Mouse (Mus musculus) heart, postnatal 10 days (tissue): ENCODE results near the gene D10Jhu81e. TPM values are rescaled to one million over a fixed set of nuclear protein-coding genes. Genes with fewer than 3 reads are reported as not detected.
A peak's percentile ranks its signal among the peaks of the same experiment; 100 is the strongest.
"Not testable (repeated sequence)": the region's sequence is repeated elsewhere in the genome, so short reads cannot be mapped to it uniquely, and the experiment has no call there.

ENCODE experiments used
- DNase-seq, 2 experiments: peaks; one replicate each; pipeline ENCODE4 v3.0.0; 2021
- intact Hi-C: fragments of 180-260 bp; cut with DNase I; formaldehyde crosslinking; loops from one replicate; pipeline ENCODE4 v1.15.1; 2025
- total RNA-seq, 2 experiments: library from RNA; stranded (reverse); gene quantifications; 2 replicates each; pipeline ENCODE4 v1.2.3; 2021

Gene D10Jhu81e
- 100 to 1,000 TPM; 279 to 284 TPM for total RNA-seq

DNA sequence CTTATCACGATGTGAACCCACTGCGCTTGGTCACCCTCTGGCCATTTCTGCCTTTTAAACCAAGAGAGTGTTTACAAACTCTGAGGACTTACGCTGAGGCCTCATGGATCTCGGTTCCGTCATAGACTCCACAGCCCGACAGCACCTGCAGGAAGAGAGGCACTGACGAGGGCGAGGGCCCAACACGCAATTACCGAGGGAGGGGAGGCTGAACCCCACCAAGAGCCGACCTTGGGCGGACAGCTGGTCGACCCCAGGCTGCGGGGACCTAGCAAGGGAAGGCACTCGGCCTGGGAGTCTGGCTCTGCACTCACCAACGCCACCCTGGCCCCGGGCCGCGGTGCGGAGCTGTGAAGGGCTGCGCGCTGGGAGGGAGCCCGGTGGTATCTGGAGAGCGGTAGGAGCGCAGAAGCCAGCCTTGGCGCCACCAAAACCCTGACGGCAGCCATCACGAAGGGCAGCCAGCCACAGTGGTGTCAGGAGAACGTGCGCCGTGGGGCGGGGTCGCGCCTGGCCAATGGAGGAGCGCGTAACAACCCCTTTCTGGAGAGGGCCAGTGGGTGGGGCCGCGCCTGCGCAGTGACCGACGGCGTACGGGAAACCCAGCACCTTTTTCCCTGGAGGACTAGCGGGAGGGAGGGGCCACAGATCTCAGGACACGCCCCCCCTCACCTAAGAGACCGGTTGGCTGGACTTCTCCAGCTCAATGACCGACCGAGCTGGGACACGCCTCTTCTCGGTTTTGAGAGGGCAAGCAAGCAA, at the start of gene D10Jhu81e:
Gene D10Jhu81e (minus strand): TSS at position 502 of the 762 bp plus-strand sequence.
- intact Hi-C loops = loop anchor here (10.0 kb wide), 1 partner anchor 545 kb away; the partner anchor contains the start of gene Ube2g2
- peak; percentile 100 for DNase-seq

DNA sequence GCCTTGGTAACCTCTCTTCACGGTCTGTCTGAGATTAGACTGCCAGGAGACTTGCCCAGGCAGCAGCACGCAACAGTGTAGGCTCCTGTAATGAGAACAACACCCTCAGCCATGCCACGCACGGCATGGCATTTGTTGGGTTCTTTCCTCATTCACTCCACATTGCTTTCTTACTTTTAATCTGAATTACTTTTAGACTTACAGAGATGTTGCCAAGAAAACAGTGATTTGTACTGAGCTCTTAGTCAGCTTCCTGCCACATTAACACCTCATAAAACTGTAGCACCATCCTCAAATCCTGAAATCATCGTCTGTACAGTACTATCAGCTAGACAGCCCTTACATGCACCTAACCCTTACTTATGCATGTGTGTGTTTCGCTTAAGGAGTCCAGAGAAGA, 49.0 kb upstream of the D10Jhu81e start:
- DNase-seq = no peak
- intact Hi-C loops = no loop called here

DNA sequence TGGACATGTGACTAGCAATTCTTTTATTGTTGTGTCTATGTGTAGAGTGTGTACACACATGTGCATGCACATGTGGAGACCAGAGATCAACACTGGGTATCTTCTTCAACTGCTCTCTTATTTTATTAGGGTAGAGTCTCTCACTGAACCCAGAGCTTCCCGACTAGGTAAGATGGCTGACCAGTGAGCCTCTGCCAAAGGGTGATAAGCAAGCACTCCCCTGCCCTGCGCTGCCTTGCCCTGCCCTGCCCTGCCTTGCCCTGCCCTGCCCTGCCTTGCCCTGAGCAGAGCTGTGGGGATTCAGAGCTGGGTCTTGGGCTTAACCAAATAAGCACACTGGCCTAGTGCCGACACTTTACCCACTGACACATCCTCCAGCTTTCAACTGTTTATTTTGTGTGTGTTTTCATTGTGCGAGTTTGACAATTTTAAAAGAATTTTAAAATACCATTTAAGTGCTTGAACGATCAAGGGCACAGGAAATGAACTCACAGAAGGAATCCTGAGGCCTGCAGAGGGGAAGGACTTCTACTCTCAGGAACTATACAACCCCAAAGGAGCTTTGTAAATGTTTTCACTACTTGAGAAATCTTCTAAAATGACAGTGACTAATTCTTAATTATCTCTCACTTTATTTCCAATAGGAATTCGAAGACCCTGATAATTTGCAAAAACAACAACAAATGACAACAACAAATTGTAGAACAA, 46.9 kb upstream of the D10Jhu81e start:
- no peak for DNase-seq
- intact Hi-C loops = no loop called here

DNA sequence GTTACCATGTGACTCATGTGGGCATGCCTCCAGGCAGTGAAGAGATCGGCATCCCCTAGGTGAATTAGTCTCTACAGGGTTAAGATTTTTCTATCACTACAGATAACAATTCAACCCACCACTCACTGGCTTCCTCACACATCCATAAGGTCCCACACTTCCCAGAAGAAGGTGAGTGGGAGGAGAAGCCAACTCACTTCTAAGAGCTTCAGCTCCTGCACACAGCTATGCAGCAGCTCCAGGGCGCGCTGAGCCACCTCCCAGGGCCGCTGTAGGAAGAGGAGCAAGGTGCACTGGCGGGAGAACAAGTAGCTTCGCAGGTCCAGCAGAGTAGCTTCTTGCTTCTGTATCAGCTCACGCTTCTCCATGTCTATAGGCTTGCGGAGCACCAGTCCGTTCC, 44.8 kb upstream of the D10Jhu81e start:
- intact Hi-C loops = no loop called here
- no peak for DNase-seq

DNA sequence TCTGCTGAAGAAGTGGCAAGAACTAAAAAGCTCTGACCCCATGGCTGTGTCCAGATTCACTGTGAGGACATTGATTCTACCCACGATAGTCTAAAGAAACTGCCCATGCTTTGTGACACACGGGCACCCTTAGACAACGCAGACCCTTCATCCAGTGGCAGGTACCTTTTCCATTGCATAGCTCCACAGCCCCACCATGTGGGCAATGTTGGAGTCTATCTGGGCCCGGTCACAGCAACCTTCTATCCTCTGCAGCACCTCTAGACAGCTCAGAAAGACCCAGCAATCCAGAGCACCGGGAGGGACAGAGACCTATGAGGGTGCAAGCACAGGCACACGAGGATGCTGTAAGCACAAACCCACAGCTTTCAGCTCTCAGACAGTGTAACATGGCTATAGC, 41.7 kb upstream of the D10Jhu81e start:
- DNase-seq = peak; percentile 10 to 25
- intact Hi-C loops = no loop called here

DNA sequence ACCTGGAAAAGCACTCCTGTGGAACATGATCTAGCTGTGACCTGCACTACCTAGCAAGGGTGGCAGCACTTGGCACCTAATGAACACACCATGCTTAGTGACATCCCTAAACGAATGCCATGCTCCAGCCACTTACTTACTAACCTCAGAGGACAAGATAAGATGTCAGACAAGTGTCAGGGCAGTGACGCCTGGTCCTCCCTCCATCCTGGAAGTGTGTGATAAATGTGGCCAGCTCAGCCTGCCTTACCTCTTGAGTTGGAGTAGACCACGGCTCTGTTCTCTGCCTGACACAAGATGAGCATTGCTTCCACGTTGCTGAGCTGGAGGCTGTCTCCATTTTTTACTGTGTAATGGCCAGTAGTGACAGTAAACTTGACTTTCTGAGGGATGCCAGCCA, 31.6 kb upstream of the D10Jhu81e start:
- no peak for DNase-seq
- intact Hi-C loops = no loop called here

DNA sequence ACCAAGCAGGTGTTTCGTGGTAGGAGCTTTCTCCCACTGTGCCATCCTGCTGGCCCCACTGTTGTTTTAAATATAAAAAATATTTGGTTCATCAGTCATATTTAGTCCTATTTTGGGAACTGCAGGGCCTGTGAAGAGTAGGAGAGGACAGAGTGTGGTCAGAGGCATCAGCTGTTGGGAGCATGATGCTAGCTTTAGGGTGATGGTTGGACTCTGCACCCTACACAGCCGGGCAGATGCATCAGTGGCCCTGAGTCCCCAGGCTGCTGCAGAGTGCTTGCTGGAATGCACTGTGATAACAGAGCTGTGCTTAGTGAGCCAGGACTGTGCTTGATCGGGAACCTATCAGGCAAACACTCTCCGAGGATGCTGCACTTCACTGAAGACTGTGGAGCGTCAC, 23.4 kb upstream of the D10Jhu81e start:
- no peak for DNase-seq

DNA sequence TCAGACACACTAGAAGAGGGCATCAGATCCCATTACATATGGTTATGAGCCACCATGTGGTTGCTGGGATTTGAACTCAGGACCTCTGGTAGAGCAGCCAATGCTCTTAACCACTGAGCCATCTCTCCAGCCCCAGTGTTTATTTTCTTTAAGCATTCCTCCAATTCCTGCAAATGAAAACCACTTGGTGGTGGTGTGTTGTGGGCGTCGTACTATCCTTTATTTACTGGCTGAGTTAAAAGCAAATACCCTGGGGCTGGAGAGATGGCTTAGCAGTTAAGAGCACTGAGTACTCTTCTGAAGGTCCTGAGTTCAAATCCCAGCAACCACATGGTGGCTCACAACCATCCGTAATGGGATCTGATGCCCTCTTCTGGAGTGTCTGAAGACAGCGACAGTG, 16.5 kb upstream of the D10Jhu81e start:
- intact Hi-C loops = loop anchor here (2.0 kb wide), 1 partner anchor 57 kb away; no protein-coding TSS in a partner anchor
- DNase-seq = not testable (repeated sequence)

More for the DNA sequence above, 23.4 kb upstream of the D10Jhu81e start:
- intact Hi-C loops = no loop called here

DNA sequence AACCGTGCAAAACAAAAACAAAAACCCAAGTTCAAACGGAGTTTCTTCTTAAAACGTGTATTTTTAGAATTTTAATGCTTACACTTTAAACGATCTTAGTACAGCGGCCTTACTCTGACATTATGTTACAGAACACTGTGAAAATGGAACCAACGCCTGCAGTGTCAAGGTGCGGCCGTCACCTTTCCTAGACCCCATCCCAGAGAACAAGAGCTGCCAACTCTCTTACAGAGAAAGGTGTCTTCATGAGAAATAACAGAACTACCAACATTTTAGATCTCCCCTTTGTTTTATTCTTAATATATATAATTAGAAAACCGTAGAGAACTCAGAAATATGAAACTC, 15.8 kb upstream of the D10Jhu81e start:
- no peak for DNase-seq
- intact Hi-C loops = no loop called here

DNA sequence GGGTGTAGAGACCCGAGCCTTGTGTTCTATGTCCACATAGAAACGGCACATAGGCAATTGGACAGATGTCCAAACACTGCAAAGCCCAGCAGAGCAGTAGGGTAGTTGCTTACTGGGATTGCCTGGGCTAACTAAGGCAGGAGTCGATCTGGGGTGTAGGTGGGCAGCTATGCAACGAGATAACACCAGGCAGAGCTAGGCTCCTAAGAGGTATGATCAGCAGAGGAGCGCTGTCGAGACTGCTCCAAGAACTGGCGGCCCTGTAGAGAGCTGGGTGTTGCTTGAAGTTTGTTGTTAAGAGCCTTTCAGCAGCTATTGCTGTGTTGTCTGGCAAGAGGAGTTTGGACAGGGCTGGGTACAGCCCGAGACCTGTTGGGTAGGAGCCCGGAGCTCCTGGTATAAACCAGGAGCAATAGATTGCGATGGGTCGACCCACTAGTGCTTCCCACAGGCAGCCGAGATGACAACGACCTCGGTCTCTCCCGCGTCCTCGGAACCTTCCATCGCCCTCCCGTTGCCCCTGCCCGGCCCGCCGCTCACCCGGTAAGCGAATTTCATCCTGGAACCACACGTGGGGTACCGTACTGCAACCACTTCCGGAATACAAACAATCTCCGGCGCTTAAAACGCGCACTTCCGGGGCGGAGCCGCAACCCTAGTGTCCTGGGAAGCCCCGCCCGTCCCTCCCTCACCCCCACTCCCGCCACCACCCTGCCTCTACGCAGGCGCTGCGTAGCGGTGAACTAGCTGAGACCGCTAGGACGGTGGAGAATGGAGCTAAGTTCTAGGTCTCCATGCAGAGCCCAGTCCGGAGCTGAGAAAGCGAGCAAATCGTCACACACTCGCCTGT, 15.2 kb upstream of the D10Jhu81e start, which contains the start of gene Pwp2:
Gene Pwp2 (minus strand): TSS at position 619 of the 850 bp plus-strand sequence.
- intact Hi-C loops = no loop called here
- DNase-seq = peak; percentile 91 to 95

DNA sequence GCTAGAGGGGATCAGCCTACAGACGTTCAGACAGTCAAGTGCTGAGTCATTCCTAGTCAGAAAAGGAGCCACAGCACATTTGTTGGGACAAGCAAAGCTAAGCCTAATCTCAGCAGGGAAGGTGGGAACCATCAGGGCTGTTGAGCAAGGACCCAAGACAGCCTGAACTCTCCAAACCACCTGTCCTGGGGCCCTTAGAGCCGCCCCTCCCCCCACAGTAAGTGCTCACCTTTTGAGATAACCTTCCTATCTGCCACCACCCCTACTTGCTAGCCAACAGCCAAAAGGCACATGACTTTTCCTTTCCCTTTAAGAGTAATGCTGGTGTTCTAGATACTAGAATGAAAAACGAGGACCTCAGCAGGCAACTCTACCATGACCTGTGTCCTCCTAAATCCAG, 14.0 kb upstream of the D10Jhu81e start:
- no peak for DNase-seq
- intact Hi-C loops = no loop called here

DNA sequence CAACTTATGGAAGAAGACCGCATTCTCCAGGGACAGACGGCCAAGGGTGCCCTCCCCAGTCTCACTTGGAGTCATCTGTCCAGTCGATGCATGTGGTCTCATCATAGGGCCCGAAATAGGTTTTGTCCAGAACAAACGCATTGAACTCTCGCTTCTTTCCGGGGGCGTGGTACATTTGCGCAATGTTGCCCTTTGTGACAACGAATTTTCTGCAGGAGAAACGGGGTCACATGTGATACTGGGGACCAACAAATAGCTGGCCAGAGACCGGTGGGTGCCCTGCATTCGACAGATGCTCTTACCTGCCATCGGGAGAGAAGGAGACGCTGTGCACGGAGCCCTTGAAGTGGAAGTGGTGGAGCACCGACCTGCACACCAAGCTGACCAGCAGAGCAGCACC, 12.7 kb upstream of the D10Jhu81e start:
- intact Hi-C loops = no loop called here
- no peak for DNase-seq

DNA sequence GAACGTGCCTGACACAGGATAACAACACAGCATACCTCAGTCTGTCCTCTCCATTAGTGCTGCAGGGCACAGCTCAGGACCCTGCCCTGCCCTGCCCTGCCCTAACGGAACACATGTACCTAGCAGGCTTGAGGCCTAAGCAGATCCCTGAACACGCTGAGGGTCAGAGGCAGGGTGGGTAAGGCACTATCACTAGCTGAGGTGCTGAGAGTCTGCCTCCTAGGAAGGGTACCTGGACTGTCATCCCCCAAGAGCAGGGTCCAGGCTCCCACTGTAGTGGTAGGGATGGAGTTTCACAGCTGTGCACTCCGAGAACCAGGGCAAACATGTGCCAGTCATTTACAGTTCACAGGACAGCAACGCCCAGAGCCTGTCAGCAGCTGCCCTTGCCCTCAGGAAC, 4.9 kb upstream of the D10Jhu81e start:
- intact Hi-C loops = no loop called here

DNA sequence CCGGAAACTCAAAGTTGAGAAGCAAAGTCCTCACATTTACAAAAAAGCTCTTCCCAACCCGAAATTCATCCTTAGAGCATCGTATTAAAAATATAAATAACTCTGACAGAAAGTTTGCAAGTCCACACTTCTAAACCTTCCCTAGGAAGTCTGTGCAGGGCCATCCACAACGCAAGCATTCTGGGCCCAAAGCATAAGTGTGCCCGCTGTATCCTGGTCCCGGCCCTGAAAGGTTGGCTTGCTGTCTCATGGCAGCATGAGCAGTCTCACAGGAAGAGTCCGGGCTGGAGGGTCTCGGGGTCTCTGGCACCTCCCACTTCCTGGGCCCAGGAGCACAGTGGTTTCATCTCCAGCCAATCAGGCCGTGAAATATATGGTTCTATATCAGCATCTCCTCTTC, 2.0 kb upstream of the D10Jhu81e start:
- no peak for DNase-seq
- intact Hi-C loops = no loop called here

More for the DNA sequence above, 4.9 kb upstream of the D10Jhu81e start:
- no peak for DNase-seq

DNA sequence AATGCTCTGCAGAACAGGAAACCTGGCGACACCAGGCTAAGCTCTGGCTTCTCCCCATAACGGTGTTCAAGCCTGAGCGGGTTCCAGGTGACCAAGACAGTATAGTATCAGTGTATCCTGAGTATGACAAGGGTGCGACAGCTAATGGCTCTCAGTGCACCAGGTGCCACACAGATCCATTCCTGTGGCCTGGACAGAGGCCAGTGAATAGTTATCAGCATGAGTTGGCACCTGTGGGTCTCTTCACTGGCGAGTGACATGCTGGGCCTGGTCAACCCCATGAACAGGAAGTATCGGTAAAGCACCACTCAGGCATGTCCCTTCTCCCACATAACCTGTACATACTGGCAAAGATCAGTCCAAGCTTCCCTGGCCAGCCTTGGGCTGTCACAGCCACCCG, 1.5 kb upstream of the D10Jhu81e start:
- no peak for DNase-seq
- intact Hi-C loops = no loop called here

DNA sequence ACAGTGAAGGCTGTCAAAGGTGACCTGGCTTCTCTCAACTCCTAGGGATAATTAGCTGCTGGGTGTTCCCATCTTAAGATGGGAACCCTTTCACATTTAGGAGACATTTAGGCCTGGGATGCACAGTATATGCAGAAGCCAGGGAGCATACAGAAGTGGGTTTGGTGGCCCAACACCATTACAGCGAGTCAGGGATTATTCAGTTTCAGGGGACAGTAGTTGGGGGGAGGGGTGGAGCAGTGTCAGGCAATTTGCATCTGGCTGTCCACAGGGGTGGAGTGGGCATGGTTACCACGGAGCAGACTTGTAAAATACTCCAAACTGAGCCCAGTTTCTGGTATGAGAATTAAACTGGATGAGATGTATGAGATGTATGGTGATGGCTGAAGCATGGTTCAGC, 863 bp upstream of the D10Jhu81e start:
- intact Hi-C loops = no loop called here
- DNase-seq = no peak

DNA sequence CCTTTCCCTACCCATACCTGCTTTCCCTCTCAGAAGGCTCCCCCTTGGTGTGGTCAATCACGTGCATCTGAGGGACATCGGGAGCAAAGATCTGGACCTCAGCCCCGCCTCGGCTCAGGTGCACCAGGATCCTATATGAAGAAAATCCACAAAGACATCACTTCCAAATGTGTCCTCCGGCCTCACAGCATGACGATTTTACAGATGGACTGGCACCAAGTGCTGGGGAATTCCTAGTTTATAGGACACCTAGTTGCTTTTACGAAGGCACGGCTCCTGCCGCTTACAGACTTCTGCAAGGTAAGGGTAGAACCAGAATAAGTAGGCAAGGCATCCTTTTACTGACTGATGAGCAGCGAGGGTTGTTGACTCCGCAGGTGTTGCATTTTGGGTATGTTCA, 790 bp downstream of the D10Jhu81e start:
- intact Hi-C loops = loop anchor here (10.0 kb wide), 1 partner anchor 544 kb away; the partner anchor contains the start of gene Ube2g2
- DNase-seq = no peak

DNA sequence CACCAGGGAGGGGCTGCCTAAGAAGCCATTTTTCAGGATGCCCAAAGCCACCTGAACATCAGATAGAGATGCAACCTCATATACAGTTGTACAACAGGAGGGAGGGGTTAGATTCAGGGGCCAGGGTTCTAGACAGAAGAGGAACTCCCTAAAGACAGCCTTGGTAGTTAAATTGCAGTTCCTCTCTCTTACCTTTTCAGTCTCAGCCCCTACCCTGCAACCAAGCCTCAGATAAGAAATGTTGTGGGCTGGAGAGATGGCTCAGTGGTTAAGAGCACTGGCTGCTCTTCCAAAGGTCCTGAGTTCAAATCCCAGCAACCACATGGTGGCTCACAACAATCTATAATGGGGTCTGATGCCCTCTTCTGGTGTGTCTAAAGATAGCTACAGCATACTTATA, 1.8 kb downstream of the D10Jhu81e start:
- intact Hi-C loops = loop anchor here (10.0 kb wide), 1 partner anchor 543 kb away; the partner anchor contains the start of gene Ube2g2
- no peak for DNase-seq

DNA sequence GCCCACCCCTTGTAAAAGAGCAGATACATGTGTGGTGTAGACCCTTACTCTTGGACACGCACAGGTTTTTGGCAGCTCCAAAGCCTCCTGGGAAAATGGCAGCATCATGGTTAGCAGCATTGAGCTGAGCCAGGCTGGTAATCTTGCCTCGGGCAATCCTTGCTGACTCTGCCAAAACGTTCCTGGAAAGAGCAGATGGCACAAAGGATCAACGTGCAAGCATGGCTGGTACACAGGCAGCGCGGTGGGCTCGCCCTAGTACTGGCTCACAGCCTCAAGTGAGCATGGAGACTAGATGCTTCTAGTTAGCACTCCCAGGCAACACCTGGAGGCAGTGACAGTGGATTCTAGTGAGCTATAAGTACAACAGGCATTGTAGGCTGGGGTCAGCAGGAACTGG, 2.2 kb downstream of the D10Jhu81e start:
- DNase-seq = no peak
- intact Hi-C loops = loop anchor here (10.0 kb wide), 1 partner anchor 543 kb away; the partner anchor contains the start of gene Ube2g2

DNA sequence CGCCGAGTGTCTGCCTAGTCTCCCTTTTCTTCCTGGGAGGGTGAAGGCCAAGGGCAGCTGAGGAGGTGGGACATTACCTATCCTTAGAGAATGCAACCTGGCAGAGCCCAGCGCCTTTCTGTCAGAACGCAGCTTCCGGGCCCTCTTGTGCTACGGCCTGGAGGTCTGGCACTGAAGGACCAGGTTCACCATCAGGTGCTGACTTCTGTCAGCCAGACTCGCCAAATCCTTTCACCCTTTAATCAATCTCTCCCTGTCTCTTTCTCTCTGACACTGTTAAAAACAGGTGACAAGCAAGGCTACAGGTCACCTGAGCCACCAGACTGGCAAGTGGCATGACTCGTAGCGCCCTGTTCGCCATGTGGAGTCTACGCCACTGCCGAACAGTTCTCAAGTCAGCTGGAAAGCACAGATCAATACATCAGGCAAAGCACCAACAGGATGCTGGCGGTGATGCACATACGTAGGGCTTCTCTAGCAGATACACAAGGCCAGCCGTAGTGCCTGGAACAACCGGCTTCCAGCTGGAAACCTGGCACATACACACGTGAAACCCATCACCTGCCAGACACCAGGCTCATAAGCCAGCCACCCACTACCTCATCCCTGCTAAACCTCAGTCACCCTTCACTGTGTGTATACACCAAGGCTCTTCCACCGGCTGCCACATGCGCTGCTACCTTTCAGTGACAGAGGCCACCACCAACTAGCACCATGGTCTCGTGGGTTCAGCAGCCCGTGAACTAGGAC, 4.2 kb downstream of the D10Jhu81e start:
- intact Hi-C loops = loop anchor here (10.0 kb wide), 1 partner anchor 541 kb away; the partner anchor contains the start of gene Ube2g2
- DNase-seq = no peak
